Comparison of ENCODE assay signal across 23 mouse cellular contexts in the genomic region with DNA sequence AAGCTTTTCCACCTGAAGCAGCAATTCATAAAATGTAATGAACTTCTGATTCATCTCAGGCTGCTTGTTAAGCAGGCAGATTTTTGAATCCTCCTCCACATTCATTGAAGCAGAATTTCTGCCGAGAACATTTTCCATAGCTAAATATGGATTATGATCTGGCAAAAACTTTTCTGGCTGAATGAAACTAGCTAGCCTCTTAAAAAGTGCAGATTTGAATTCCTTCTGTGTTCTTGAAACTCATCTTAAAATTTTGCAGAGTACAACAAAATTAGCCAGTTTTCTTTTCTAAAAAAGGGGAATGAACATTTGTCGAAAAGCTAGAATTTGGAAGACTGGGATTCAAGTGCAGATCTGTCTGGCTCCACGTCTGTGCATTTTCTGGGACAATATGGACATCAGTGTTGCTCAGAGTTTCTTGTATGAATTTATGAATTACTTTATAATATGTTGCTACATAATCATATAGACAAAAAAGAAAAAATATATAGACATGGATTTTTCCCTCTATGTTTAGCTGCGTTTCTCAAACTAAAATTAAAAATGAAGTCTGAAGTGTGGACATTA.
A peak's percentile ranks its signal among the peaks of the same experiment; 100 is the strongest.
DNase-seq lines count a peak whose midpoint lies in the region; ATAC-seq and TF ChIP-seq lines count a peak whose summit lies in the region.
"Had no signal": no experiment of that assay in that cellular context is flagged by ENCODE, and none has a peak within 500 bp of the region (broad histone marks: within the 10 kb centered on the region; RNA-seq: fewer than 3 reads in every experiment).

No protein-coding gene starts in this region.

- intact Hi-C loops in left cerebral cortex, postnatal 4 days (cut with DNase I): no loop called here
- intact Hi-C loops in left cerebral cortex, postnatal 14 days (cut with DNase I): loop anchor here (10.0 kb wide), 1 partner anchor 1042 kb away; the partner anchor contains the start of gene Cadm2

- no peak overlapping the region for H3K4me3 ChIP-seq in kidney, adult 2 months (ENCODE audit: insufficient read depth, low read depth, low read length)
- H3K4me3 ChIP-seq in midbrain, embryonic 16.5 days (ENCODE audit: low read depth, low read length): no peak overlapping the region
- no peak overlapping the region for H3K4me3 ChIP-seq in lung, adult 2 months (replicated peaks; ENCODE audit: extremely low read depth, low read depth, low read length)
- H3K4me3 ChIP-seq: embryonic facial prominence, embryonic 15.5 days; forebrain, embryonic 15.5 days; heart, embryonic 15.5 days; hindbrain, embryonic 15.5 days; limb, embryonic 10.5 days; liver, embryonic 15.5 days; midbrain, embryonic 15.5 days had no signal

- no peaks in the 10 kb centered on the region for H3K36me3 ChIP-seq in kidney, adult 2 months (ENCODE audit: control insufficient read depth, insufficient read depth, low read length)
- no peaks in the 10 kb centered on the region for H3K36me3 ChIP-seq in midbrain, embryonic 16.5 days (ENCODE audit: control insufficient read depth, insufficient read depth, low read length)
- H3K36me3 ChIP-seq: embryonic facial prominence, embryonic 15.5 days; forebrain, embryonic 15.5 days; heart, embryonic 15.5 days; hindbrain, embryonic 15.5 days; limb, embryonic 10.5 days; liver, embryonic 15.5 days; midbrain, embryonic 15.5 days had no signal

- H3K27me3 ChIP-seq in kidney, adult 2 months (replicated peaks; ENCODE audit: control insufficient read depth, insufficient read depth, low read length): no peaks in the 10 kb centered on the region
- H3K27me3 ChIP-seq in midbrain, embryonic 16.5 days (ENCODE audit: control insufficient read depth, insufficient read depth, low read depth, low read length): no peaks in the 10 kb centered on the region
- H3K27me3 ChIP-seq: embryonic facial prominence, embryonic 15.5 days; forebrain, embryonic 15.5 days; heart, embryonic 15.5 days; hindbrain, embryonic 15.5 days; liver, embryonic 15.5 days; midbrain, embryonic 15.5 days had no signal

- H3K9me3 ChIP-seq in midbrain, embryonic 16.5 days (replicated peaks; ENCODE audit: control insufficient read depth, low read length, poor library complexity, severe bottlenecking): no peaks in the 10 kb centered on the region
- H3K9me3 ChIP-seq: embryonic facial prominence, embryonic 15.5 days; forebrain, embryonic 15.5 days; heart, embryonic 15.5 days; hindbrain, embryonic 15.5 days; limb, embryonic 10.5 days; liver, embryonic 15.5 days; midbrain, embryonic 15.5 days had no signal

- WGBS in kidney, adult 2 months: 84% methylated on average over 4 of the region's 4 CpGs
- WGBS in midbrain, embryonic 16.5 days: 90% methylated on average over 4 of the region's 4 CpGs
- 82% methylated on average over 4 of the region's 4 CpGs for WGBS in lung, adult 2 months

- no peak overlapping the region for H3K4me2 ChIP-seq in midbrain, embryonic 16.5 days (ENCODE audit: low read length)
- H3K4me2 ChIP-seq: embryonic facial prominence, embryonic 15.5 days; forebrain, embryonic 15.5 days; heart, embryonic 15.5 days; hindbrain, embryonic 15.5 days; liver, embryonic 15.5 days; midbrain, embryonic 15.5 days had no signal

- ATAC-seq in midbrain, embryonic 16.5 days: no peak
- ATAC-seq: forebrain, embryonic 15.5 days; midbrain, embryonic 15.5 days had no signal

- no peak for TF ChIP-seq POLR2A in kidney, adult 2 months (IDR thresholded peaks at IDR 0.05; ENCODE audit: low read depth, low read length)
- no peak for TF ChIP-seq POLR2A in lung, adult 2 months (IDR thresholded peaks at IDR 0.05; ENCODE audit: borderline replicate concordance, extremely low read depth, low read depth, low read length)

- H3K9ac ChIP-seq in midbrain, embryonic 16.5 days (ENCODE audit: low read depth, low read length): no peak overlapping the region
- H3K9ac ChIP-seq: embryonic facial prominence, embryonic 15.5 days; forebrain, embryonic 15.5 days; heart, embryonic 15.5 days; hindbrain, embryonic 15.5 days; liver, embryonic 15.5 days; midbrain, embryonic 15.5 days had no signal

- no peaks in the 10 kb centered on the region for H3K4me1 ChIP-seq in kidney, adult 2 months (ENCODE audit: control insufficient read depth, insufficient read depth, low read length)
- H3K4me1 ChIP-seq in midbrain, embryonic 16.5 days (ENCODE audit: control insufficient read depth, insufficient read depth, low read length): no peaks in the 10 kb centered on the region
- no peaks in the 10 kb centered on the region for H3K4me1 ChIP-seq in lung, adult 2 months (ENCODE audit: control insufficient read depth, insufficient read depth, low read length)
- H3K4me1 ChIP-seq: embryonic facial prominence, embryonic 15.5 days; forebrain, embryonic 15.5 days; heart, embryonic 15.5 days; hindbrain, embryonic 15.5 days; limb, embryonic 10.5 days; liver, embryonic 15.5 days; midbrain, embryonic 15.5 days had no signal

- H3K27ac ChIP-seq in kidney, adult 2 months (ENCODE audit: insufficient read depth, low read depth, low read length): no peak overlapping the region
- no peak overlapping the region for H3K27ac ChIP-seq in midbrain, embryonic 16.5 days (ENCODE audit: low read length)
- H3K27ac ChIP-seq: embryonic facial prominence, embryonic 15.5 days; forebrain, embryonic 15.5 days; heart, embryonic 15.5 days; hindbrain, embryonic 15.5 days; limb, embryonic 10.5 days; liver, embryonic 15.5 days; macrophage; midbrain, embryonic 15.5 days had no signal

- peak; percentile 47 for DNase-seq in left cerebral cortex, adult 11 months (ENCODE audit: low spot score)
- DNase-seq in left cerebral cortex, postnatal 4 days: no peak
- DNase-seq in layer of hippocampus, adult 9-10 months (ENCODE audit: low spot score): peak; percentile 18
- DNase-seq in left cerebral cortex, postnatal 14 days (ENCODE audit: low spot score in 2 of 2): peak; percentile 30 to 62
- DNase-seq in kidney, adult 2 months: no peak
- DNase-seq in lung, adult 2 months: no peak
- DNase-seq: adrenal gland, postnatal 25 days; cerebellum, adult 11 months; cerebellum, adult 9-11 months; heart, postnatal 36 days; kidney, adult 8-10 months; kidney, postnatal 10 days; liver; thymus, postnatal 14 days had no signal

- no peak for TF ChIP-seq CTCF in kidney, adult 2 months (conservative IDR thresholded peaks at IDR 0.05; ENCODE audit: insufficient read depth, insufficient read length, low read depth, low read length)
- no peak for TF ChIP-seq CTCF in lung, adult 2 months (IDR thresholded peaks at IDR 0.05; ENCODE audit: insufficient read depth, low read length)

Comparison
In these comparisons a context has a peak if more than half of its experiments do, and no peak if none do; other contexts are left out.
1. DNase-seq: peak in left cerebral cortex, adult 11 months (single experiment), layer of hippocampus, adult 9-10 months (single experiment) and left cerebral cortex, postnatal 14 days (2 of 2); none in left cerebral cortex, postnatal 4 days (single experiment), kidney, adult 2 months (single experiment) and lung, adult 2 months (single experiment).